Mouse (Mus musculus) G1E (cell line): ENCODE measurements around the gene Smdt1. TPM values are rescaled to one million over a fixed set of nuclear protein-coding genes. Genes with fewer than 3 reads are reported as not detected.
A peak's percentile ranks its signal among the peaks of the same experiment; 100 is the strongest.
"Not testable (repeated sequence)": the region's sequence is repeated elsewhere in the genome, so short reads cannot be mapped to it uniquely, and the experiment has no call there.

Source experiments
- ATAC-seq: 2 replicates; pipeline ENCODE4 v1.8.0; 2016; ENCODE audit warnings: mild to moderate bottlenecking; ENCODE audit not compliant: insufficient number of reproducible peaks, poor library complexity, low FRiP score, severe bottlenecking; ENCODE audit errors: extremely low read depth
- DNase-seq: peaks from one replicate; pipeline ENCODE4 v3.0.0; 2012; ENCODE audit warnings: low spot score
- H3K27me3 ChIP-seq: 2 replicates; pipeline ENCODE4 v1.6.1; 2012; ENCODE audit warnings: mild to moderate bottlenecking, low read length, inconsistent platforms; ENCODE audit not compliant: insufficient read depth
- H3K36me3 ChIP-seq: replicated peaks from 2 replicates; pipeline ENCODE3; 2012; ENCODE audit warnings: mild to moderate bottlenecking, inconsistent platforms
- H3K4me1 ChIP-seq: 2 replicates; pipeline ENCODE4 v1.6.1; 2012; ENCODE audit warnings: low read depth, low read length, inconsistent platforms, mixed read lengths; ENCODE audit not compliant: insufficient read depth
- H3K4me3 ChIP-seq: 2 replicates; pipeline ENCODE4 v1.5.1; 2012; ENCODE audit warnings: low read depth, mild to moderate bottlenecking, inconsistent platforms, low read length, moderate library complexity, mixed read lengths
- H3K9me3 ChIP-seq: replicated peaks from 2 replicates; pipeline ENCODE4 v1.6.1; 2012; ENCODE audit warnings: inconsistent platforms
- CTCF ChIP-seq: IDR thresholded peaks from 2 replicates; pipeline ENCODE4 v1.5.1; 2012; ENCODE audit warnings: low read depth, low read length, inconsistent platforms, mixed read lengths
- GATA1 ChIP-seq: IDR thresholded peaks from 2 replicates; pipeline ENCODE4 v1.6.1; 2012; ENCODE audit warnings: borderline replicate concordance, low read length, inconsistent platforms, mixed read lengths
- GATA2 ChIP-seq: IDR thresholded peaks from 2 replicates; pipeline ENCODE4 v1.6.1; 2012; ENCODE audit warnings: low read depth, low read length, inconsistent platforms, borderline replicate concordance
- POLR2AphosphoS5 ChIP-seq: IDR thresholded peaks from 2 replicates; pipeline ENCODE4 v1.6.1; 2012; ENCODE audit warnings: low read depth, low read length, inconsistent platforms; ENCODE audit not compliant: insufficient replicate concordance
- TAL1 ChIP-seq: conservative IDR thresholded peaks from 2 replicates; pipeline ENCODE4 v1.6.1; 2012; ENCODE audit warnings: low read depth, low read length, inconsistent platforms, mixed read lengths
- polyA plus RNA-seq: library from polyadenylated mRNA; stranded (reverse); fragments of >175 nt; gene quantifications from 2 replicates; pipeline ENCODE4 v1.2.3, GENCODE M21; 2012
- total RNA-seq, 2 experiments: library from RNA; stranded (forward) in 1 of 2; stranded (reverse) in 1 of 2; fragments of 200-1000 nt in 1 of 2; fragments of >200 nt in 1 of 2; fragmentation: Nextera tagmentation in 1 of 2; gene quantifications; 2 replicates each; pipeline ENCODE4 v1.2.3; 2014 to 2017

Smdt1 gene
- total and polyA plus RNA-seq, 3 experiments, result 115 to 137 (median 118) TPM

DNA sequence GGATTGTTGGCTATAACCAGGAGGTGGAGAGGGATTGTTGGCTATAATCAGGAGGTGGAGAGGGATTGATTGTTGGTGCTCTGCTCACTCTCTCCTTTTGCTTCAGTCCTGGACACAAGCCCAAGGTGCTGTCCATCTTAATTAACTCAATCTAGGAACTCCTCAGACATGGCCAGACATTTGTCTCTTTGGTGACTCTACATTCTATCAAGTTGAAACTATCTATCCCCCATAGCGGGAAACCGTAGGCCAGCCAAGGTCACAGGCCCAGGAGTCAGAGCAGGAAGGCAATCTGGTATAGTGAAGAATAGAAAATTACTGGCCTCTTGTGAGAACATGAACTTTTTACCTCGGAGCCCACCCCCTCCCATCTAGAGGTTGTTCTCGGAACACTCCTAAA lies 23.5 kb downstream of the Smdt1 start:
- Histone ChIP-seq H3K9me3 (no peaks in the 10 kb centered on the region), H3K27me3 (no peaks in the 10 kb centered on the region), H3K4me3 (no peak overlapping the region), H3K4me1 (peaks cover 16% of the 10 kb centered on the region), H3K36me3 (peaks cover 6% of the 10 kb centered on the region)
- ATAC-seq (no peak), DNase-seq (no peak)
- TF ChIP-seq GATA1 (no peak), TAL1 (no peak), CTCF (no peak), POLR2AphosphoS5 (no peak), GATA2 (no peak)

DNA sequence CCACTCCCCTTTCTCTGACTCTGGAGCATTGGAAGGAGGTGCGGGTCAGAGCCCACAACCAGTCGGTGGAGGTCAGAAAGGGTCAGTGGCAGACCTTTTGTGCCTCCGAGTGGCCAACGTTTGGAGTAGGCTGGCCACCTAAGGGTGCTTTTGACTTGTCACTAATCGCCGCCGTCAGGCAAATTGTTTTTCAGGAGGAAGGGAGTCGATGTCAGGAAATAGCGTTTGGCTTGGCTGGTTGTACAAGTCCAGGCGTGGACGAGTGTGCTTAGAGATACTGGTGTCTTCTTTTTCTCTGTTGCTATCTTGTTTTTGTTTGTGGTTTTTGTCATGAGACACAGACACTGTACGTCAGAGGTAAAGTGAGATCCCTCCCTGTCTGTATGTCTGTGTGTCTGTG lies 25.0 kb downstream of the Smdt1 start:
- not testable (repeated sequence) for H3K27me3 ChIP-seq, H3K36me3 ChIP-seq, H3K4me3 ChIP-seq, H3K9me3 ChIP-seq, H3K4me1 ChIP-seq, ATAC-seq, DNase-seq

DNA sequence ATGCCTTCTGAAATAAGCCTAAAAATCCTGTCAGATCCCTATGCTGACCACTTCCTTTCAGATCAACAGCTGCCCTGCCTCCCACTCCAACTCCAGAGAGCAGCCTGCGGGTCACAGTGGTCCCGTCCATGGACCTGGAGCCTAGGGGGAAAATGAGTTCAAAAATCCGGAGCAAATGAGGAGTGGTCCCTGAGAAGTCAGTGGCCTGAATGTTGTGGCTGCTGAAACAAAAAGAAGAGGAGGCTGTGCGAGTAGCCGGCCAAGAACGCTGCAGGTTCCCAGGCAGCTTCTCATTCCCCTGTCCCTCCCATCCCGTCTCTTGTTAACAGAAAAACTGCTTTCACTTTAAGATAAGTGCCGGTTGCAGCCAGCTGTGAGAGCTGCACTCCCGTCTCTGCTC lies 25.8 kb downstream of the Smdt1 start:
- not testable (repeated sequence) for H3K4me1 ChIP-seq, H3K27me3 ChIP-seq, H3K36me3 ChIP-seq, DNase-seq, H3K9me3 ChIP-seq, ATAC-seq
- H3K4me3 ChIP-seq, result peak overlapping the region; percentile 57; the same call in 1 of the 2 replicates

DNA sequence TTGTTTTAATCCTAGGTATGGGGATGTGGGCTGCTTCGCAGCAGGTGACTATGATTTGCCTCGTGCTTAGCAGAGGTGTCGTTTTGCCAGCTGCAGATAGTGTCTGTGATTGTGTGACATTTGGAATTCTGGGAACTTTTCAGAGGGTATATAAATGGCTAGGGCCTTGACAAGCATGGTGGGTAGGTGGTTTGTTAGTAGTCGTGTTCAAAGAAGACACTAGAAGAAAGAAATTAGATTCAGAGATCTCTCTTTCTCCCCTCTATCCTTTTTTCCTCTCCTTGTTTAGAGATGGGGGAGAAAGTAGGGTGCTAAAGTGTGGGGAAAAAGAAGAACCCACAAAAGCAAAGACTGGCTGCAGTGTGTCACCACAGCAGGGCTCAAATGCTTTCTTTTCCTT lies 29.4 kb downstream of the Smdt1 start:
- DNase-seq (no peak), ATAC-seq (no peak)
- Histone ChIP-seq H3K36me3 (no peaks in the 10 kb centered on the region), H3K27me3 (peaks cover 37% of the 10 kb centered on the region), H3K4me3 (no peak overlapping the region), H3K4me1 (no peaks in the 10 kb centered on the region), H3K9me3 (no peaks in the 10 kb centered on the region)
- no peak for TF ChIP-seq GATA1
- TF ChIP-seq POLR2AphosphoS5, result no peak
- no peak for TF ChIP-seq CTCF
- no peak for TF ChIP-seq GATA2
- no peak for TF ChIP-seq TAL1

DNA sequence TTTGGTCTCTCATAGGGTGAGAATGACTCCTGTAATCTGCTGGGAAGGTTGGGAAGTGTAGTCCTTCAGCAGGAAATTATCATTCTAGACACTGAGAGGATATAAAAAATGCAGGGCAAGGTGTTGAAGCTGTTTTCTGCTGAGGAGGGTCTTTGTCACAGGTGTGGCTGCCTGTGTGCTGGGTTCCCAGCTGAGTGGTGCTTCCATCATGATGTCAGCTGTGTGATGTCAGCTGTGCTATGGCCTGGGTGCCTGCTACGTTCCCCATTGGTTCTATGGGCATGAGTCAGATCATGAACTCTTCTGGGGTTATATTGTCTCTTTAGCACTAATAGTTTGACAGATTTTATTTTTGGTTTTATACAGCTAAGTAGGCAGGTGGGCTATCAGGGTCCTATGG lies 30.1 kb downstream of the Smdt1 start:
- ATAC-seq (no peak), DNase-seq (no peak)
- TF ChIP-seq POLR2AphosphoS5 (no peak), TAL1 (no peak), GATA1 (no peak), CTCF (no peak), GATA2 (no peak)

DNA sequence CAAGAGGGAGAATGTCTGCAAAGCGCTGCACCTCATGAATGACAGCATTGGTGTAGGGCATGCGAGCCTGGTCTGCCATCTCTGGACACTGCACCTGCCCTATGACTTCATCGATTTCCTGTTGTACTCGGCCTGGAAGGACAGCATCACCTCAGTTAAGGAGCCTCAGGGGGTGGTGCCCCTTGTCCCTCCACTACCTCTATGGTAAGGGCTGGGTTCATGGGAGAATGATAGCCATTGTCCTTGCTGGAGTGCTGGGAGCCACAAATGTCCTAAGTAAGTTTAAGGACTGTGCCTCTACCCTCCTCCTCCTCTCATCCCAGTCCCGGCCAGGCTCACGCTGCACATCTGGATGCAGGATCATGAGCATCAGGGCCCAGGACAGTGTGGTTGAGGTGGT lies 33.7 kb downstream of the Smdt1 start:
- Histone ChIP-seq H3K36me3 (no peaks in the 10 kb centered on the region), H3K27me3 (peaks cover 67% of the 10 kb centered on the region), H3K4me3 (no peak overlapping the region), H3K9me3 (no peaks in the 10 kb centered on the region), H3K4me1 (no peaks in the 10 kb centered on the region)
- ATAC-seq (no peak), DNase-seq (no peak)
- no peak for TF ChIP-seq GATA2

More for the DNA sequence above, 30.1 kb downstream of the Smdt1 start:
- Histone ChIP-seq H3K4me3 (no peak overlapping the region), H3K9me3 (no peaks in the 10 kb centered on the region), H3K4me1 (no peaks in the 10 kb centered on the region), H3K27me3 (peaks cover 44% of the 10 kb centered on the region), H3K36me3 (no peaks in the 10 kb centered on the region)

DNA sequence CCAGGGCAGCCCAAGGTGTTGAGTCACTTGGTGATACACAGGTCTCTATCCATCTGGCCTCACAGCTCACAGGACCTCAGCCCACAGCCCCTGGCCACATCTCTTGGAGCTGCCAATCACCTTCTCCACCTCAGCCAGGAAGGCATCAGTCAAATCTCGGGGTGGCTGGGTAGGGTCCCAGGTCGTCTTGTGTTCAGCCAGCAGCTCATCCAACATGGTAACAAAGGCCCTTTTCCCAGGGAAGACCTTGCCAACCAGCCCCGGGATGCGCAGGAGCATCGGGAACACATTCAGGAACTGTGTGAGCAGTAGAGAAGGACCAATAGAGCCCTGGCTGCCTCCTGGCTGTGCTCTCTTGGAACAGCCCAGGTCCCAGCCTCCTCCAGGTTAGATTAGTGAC lies 34.2 kb downstream of the Smdt1 start:
- no peaks in the 10 kb centered on the region for H3K4me1 ChIP-seq
- no peaks in the 10 kb centered on the region for H3K36me3 ChIP-seq
- DNase-seq (no peak), ATAC-seq (no peak)
- peaks cover 72% of the 10 kb centered on the region for H3K27me3 ChIP-seq
- TF ChIP-seq GATA2 (no peak), TAL1 (no peak)
- H3K9me3 ChIP-seq, result no peaks in the 10 kb centered on the region
- H3K4me3 ChIP-seq, result no peak overlapping the region

DNA sequence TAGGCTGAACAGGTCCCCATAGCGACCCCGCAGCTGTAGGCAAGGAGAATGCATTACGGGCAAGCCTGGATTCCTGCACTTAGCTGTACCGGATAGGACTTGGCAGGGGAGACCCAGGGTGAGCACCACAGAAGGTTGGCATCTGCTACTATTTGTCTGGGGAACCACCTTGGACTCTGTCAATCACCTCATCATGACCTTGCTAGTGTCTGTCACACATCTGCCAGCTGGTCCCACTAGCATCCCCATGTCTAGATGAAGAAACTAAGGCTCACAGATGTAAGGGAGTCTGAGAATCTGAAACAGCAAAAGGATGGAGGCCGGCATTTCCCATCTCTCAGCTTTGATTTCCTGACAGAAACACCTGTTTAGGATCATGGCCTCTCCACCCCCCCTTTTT lies 35.7 kb downstream of the Smdt1 start:
- ATAC-seq (no peak), DNase-seq (no peak)
- no peaks in the 10 kb centered on the region for H3K4me1 ChIP-seq
- no peaks in the 10 kb centered on the region for H3K9me3 ChIP-seq
- no peak for TF ChIP-seq GATA1
- TF ChIP-seq POLR2AphosphoS5, result no peak
- TF ChIP-seq TAL1, result no peak
- TF ChIP-seq CTCF, result no peak
- H3K36me3 ChIP-seq, result no peaks in the 10 kb centered on the region
- no peak overlapping the region for H3K4me3 ChIP-seq
- peaks cover 82% of the 10 kb centered on the region for H3K27me3 ChIP-seq
